Mouse (Mus musculus): Measurements from ENCODE around the gene Stxbp1. TPM values are rescaled to one million over a fixed set of nuclear protein-coding genes. Genes with fewer than 3 reads are reported as not detected.

The Stxbp1 gene
- polyA plus RNA-seq, 1 experiment from 2014 or later, result 315 TPM

DNA sequence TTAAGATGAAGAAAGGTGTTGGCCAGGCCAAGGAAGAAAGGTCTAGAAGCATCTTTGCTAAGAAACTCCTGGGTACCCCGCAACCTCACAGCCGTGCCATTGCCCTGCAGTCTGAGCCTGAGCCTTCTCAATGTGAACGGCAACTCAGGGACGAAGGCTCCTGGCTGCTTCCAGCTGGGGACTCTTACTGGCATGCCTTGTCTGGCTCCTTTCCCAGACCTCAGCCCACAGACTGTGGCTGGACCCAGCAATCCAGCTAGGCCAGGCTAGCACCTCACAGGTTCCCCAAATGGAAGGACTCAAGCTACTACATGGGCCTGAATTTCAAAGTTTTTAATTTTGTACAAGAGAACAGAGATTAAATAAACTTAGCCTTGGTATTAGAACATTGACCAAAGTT, 85.2 kb downstream of the Stxbp1 start:
- ATAC-seq (ENCODE audit: low FRiP score), result no peak
- WGBS, result 85% methylated on average over 4 of the region's 4 CpGs
- Histone ChIP-seq H3K27me3 (replicated peaks) (no peaks in the 10 kb centered on the region), H3K4me2 (no peak overlapping the region), H3K4me3 (replicated peaks) (no peak overlapping the region), H3K9ac (replicated peaks) (no peak overlapping the region), H3K4me1 (peaks cover 15% of the 10 kb centered on the region), H3K36me3 (peaks cover 33% of the 10 kb centered on the region), H3K27ac (replicated peaks) (no peak overlapping the region), H3K9me3 (replicated peaks) (no peaks in the 10 kb centered on the region)

DNA sequence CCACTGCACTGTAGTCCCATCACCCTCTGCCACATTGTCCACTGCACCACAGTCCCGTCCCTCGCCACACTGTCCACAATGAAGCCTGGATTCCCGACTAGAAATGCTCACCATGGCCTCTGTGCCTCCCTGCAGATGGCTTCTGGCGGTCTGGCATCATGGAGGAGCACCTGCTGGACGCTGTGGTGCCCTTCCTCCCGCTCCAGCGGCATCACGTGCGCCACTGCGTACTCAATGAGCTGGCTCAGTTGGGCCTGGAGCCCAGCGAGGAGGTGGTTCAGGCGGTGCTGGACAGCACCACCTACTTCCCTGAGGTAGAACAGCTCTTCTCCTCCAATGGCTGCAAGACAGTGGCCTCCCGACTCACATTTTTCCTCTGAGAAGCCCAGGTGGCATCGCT, 85.7 kb downstream of the Stxbp1 start:
- no peak for ATAC-seq (ENCODE audit: low FRiP score)
- Histone ChIP-seq H3K27me3 (replicated peaks) (no peaks in the 10 kb centered on the region), H3K4me3 (replicated peaks) (no peak overlapping the region), H3K9me3 (replicated peaks) (no peaks in the 10 kb centered on the region), H3K4me2 (no peak overlapping the region), H3K4me1 (peaks cover 19% of the 10 kb centered on the region), H3K27ac (replicated peaks) (no peak overlapping the region), H3K36me3 (peaks cover 33% of the 10 kb centered on the region), H3K9ac (replicated peaks) (no peak overlapping the region)
- WGBS, result 91% methylated on average over 14 of the region's 14 CpGs

DNA sequence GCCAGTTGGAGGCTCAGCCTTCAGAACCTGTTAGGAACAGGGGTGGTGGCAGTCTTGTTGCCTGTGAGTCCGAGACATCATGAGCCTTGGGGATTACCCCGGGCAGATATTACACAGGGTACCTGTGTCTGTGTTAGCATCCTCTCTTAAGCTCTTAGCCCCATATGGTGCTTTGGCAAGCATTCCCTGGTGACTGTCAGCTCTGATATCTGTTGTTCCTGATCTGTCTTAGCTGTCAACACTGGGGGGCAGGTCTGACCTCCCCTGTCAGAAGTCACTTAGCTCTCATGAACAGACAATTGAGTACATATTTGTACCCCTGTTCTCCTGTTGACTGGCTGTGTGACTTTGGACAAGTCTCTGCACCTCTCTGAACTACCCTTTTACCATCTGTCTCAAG, 88.0 kb downstream of the Stxbp1 start:
- Histone ChIP-seq H3K27me3 (replicated peaks) (no peaks in the 10 kb centered on the region), H3K9ac (replicated peaks) (no peak overlapping the region), H3K4me2 (no peak overlapping the region), H3K4me1 (peaks cover 19% of the 10 kb centered on the region), H3K36me3 (peaks cover 43% of the 10 kb centered on the region), H3K4me3 (replicated peaks) (no peak overlapping the region), H3K9me3 (replicated peaks) (no peaks in the 10 kb centered on the region), H3K27ac (replicated peaks) (no peak overlapping the region)
- no peak for ATAC-seq (ENCODE audit: low FRiP score)
- WGBS, result 92% methylated on average over 2 of the region's 2 CpGs

DNA sequence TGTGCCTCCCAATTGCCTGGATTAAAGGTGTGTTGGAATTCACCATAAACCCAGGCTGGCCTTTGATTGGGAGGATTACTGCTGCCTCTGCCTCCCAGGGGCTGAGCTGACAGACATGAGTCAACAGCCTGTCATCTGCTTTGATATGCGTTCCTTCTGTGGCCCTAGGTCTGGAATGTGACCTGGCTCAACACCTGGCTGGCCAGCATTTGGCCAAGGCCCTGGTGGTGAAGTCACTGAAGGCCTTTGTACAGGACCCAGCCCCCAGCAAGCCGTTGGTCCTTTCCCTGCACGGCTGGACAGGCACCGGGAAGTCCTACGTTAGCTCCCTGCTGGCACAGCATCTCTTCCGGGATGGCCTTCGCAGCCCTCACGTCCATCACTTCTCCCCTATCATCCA, 88.5 kb downstream of the Stxbp1 start:
- 82% methylated on average over 8 of the region's 8 CpGs for WGBS
- peak overlapping the region; percentile 58; the same call in 1 of the 2 replicates for H3K4me2 ChIP-seq
- 0 out of 2 replicates have a peak overlapping the region, but pooled peaks have one; percentile 74 for H3K4me3 ChIP-seq (replicated peaks)
- peaks cover 19% of the 10 kb centered on the region for H3K4me1 ChIP-seq
- ATAC-seq (ENCODE audit: low FRiP score), result no peak
- no peaks in the 10 kb centered on the region for H3K9me3 ChIP-seq (replicated peaks)
- no peak overlapping the region; the same call in 1 of the 2 replicates for H3K27ac ChIP-seq (replicated peaks)
- H3K9ac ChIP-seq (replicated peaks), result no peak overlapping the region
- peaks cover 45% of the 10 kb centered on the region for H3K36me3 ChIP-seq
- no peaks in the 10 kb centered on the region for H3K27me3 ChIP-seq (replicated peaks)

DNA sequence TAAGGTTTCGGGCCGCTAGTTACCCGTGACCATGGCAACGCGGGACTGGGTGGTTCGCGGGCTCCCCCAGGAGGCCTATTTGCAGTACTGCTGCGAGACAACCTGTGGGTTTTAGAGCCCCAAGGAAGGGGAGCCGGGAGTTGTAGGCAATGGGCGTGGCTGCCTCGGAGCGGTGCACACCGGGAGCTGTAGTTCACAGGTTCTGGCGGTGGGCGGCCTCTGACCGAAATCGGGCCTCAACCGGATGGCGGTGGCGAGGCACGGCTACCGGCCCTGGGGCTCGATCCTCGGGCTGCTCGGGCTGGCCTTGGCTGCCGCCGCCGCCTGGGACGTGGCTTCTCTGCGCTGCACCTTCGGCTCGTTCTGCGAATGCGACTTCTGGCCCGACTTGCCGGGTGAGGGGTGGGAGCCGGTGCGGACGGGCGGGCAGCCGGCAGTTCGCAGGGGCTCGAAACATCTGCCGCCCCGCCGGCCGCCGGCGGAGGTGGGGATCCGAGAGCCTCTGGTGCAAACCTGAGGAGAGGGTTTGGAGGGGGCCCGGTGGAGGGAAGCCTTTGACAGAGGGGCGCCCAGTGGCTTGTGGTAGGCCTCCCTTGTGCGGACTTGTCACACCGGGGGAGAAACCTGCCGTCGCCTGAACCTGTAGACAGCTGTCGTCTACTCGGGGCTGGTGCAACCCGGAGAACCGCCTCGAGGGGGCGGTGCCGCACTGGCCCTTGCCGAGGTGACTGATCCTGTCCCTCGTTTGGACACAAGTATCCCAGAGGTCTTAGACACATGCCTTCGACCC, 89.8 kb downstream of the Stxbp1 start, which contains the start of gene Tor2a:
Gene Tor2a (plus strand): TSS at position 179 of the 790 bp plus-strand sequence.
- Histone ChIP-seq H3K4me1 (peaks cover 19% of the 10 kb centered on the region), H3K9me3 (replicated peaks) (no peaks in the 10 kb centered on the region), H3K4me2 (peak within 1 kb of the TSS; percentile 58), H3K9ac (replicated peaks) (peak within 1 kb of the TSS; percentile 90), H3K27ac (replicated peaks) (peak within 1 kb of the TSS; percentile 95), H3K36me3 (peaks cover 46% of the 10 kb centered on the region), H3K4me3 (replicated peaks) (peak within 1 kb of the TSS; percentile 74), H3K27me3 (replicated peaks) (no peaks in the 10 kb centered on the region)
- ATAC-seq (ENCODE audit: low FRiP score), result peak; percentile 96
- under 1% methylated on average over 66 of the region's 66 CpGs for WGBS

DNA sequence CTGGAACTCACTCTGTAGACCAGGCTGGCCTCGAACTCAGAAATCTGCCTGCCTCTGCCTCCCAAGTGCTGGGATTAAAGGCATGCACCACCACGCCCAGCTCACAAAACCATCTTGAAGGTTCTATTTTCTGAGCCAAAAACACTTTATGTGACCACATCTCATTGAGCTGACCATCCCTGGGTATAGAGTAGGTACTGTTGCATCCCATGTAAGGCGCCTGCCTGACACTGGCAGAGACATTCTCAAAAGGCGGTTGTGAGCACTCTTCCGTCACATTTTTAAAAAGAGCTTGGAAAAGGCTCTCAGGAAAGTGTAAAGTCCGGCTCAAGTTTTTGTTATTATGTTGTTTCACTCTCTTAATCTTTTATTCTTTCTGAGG, 90.4 kb downstream of the Stxbp1 start:
- H3K4me1 ChIP-seq, result peaks cover 22% of the 10 kb centered on the region
- H3K9me3 ChIP-seq (replicated peaks), result no peaks in the 10 kb centered on the region
- peak overlapping the region; percentile 58 for H3K4me2 ChIP-seq
- no peak overlapping the region for H3K9ac ChIP-seq (replicated peaks)
- peaks cover 43% of the 10 kb centered on the region for H3K36me3 ChIP-seq
- ATAC-seq (ENCODE audit: low FRiP score), result peak; percentile 49; the same call in 1 of the 2 replicates
- 36% methylated on average over 6 of the region's 6 CpGs for WGBS
- H3K27ac ChIP-seq (replicated peaks), result 0 out of 2 replicates have a peak overlapping the region, but pooled peaks have one; percentile 20
- H3K27me3 ChIP-seq (replicated peaks), result no peaks in the 10 kb centered on the region
- peak overlapping the region; percentile 74 for H3K4me3 ChIP-seq (replicated peaks)

DNA sequence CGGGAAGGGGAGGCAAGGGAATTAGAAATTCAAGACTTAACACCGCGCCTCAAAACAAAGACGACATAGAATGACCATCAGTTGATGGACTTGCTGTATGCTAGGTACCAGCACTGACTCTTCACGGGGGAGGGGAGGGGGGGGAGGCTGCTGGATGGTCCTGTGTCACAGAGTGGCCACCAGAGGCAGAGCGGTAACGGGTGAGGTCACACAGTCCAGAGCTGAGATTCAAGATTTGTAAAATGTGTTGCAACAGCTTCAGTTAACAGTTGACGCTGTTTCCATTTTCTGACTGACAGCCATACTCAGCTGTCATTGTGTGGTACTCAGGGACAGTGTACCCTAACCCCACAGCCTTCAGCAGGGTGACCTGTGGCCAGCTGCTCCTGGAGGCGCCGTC, 94.9 kb downstream of the Stxbp1 start:
- peak overlapping the region; percentile 52; the same call in 1 of the 2 replicates for H3K4me2 ChIP-seq
- H3K9me3 ChIP-seq (replicated peaks), result no peaks in the 10 kb centered on the region
- H3K27ac ChIP-seq (replicated peaks), result no peak overlapping the region
- no peaks in the 10 kb centered on the region for H3K27me3 ChIP-seq (replicated peaks)
- no peak overlapping the region for H3K4me3 ChIP-seq (replicated peaks)
- H3K9ac ChIP-seq (replicated peaks), result no peak overlapping the region
- peaks cover 22% of the 10 kb centered on the region for H3K4me1 ChIP-seq
- WGBS, result 64% methylated on average over 10 of the region's 10 CpGs
- peaks cover 68% of the 10 kb centered on the region for H3K36me3 ChIP-seq
- ATAC-seq (ENCODE audit: low FRiP score), result no peak

DNA sequence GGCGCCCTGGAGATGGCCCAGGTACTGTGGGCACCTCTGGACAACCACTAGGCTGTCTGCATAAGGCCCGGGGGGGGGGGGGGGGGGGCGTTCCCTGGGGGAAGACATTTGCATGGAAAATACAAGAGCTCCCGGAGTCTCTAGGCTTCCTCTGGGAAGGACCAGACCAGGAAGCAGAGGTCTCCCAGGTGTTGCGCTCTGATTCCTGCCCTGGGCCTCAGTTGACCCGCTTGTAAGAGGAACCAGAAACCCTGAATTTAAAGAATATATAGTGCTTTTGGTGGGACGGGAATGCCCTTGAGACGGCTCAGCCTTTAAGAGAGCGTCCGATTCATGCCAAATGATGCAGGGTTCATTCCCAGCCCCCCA, 95.4 kb downstream of the Stxbp1 start:
- peak overlapping the region; percentile 22 for H3K4me3 ChIP-seq (replicated peaks)
- peaks cover 20% of the 10 kb centered on the region for H3K4me1 ChIP-seq
- ATAC-seq (ENCODE audit: low FRiP score), result no peak
- no peaks in the 10 kb centered on the region for H3K9me3 ChIP-seq (replicated peaks)
- no peak overlapping the region for H3K9ac ChIP-seq (replicated peaks)
- H3K36me3 ChIP-seq, result peaks cover 73% of the 10 kb centered on the region
- H3K27ac ChIP-seq (replicated peaks), result peak overlapping the region; percentile 48; the same call in 1 of the 2 replicates
- H3K27me3 ChIP-seq (replicated peaks), result no peaks in the 10 kb centered on the region
- WGBS, result 13% methylated on average over 10 of the region's 10 CpGs
- H3K4me2 ChIP-seq, result peak overlapping the region; percentile 52

DNA sequence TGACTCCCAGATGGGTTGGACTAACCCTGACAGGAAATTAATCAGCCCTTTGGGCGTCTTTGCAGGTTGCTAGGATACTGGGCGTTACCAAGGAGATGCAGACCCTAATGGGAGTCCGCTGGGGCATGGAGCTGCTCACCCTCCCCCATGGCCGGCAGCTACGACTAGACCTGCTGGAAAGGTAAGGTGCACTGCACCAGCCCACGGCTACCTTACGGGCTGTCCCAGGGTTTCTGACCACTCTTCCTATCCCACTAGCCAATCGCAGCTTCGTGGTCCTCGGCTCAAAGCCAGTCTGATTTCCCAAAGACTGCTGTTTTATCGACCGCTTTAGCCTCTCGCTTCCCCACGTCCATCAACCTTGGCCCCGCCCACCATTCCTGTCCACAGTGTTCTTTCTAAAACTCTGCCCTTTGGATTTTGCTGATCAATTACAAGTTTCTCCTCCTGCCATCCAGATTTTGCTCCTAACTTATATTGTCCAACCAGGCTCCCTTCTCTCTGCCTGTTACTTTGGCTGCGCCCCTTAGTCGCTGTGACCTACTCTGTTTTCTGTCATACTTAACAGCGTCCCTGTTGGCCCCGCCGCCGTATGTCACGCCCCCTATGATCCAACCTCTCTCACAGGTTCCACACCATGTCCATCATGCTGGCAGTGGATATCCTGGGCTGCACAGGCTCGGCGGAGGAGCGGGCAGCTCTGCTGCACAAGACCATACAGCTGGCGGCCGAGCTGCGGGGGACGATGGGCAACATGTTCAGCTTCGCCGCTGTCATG, 96.0 kb downstream of the Stxbp1 start:
- H3K4me3 ChIP-seq (replicated peaks), result peak overlapping the region; percentile 22
- H3K9me3 ChIP-seq (replicated peaks), result no peaks in the 10 kb centered on the region
- H3K27ac ChIP-seq (replicated peaks), result peak overlapping the region; percentile 48
- H3K27me3 ChIP-seq (replicated peaks), result no peaks in the 10 kb centered on the region
- H3K4me2 ChIP-seq, result peak overlapping the region; percentile 52
- peak; percentile 61 for ATAC-seq (ENCODE audit: low FRiP score)
- 9% methylated on average over 31 of the region's 31 CpGs for WGBS
- no peak overlapping the region; the same call in 1 of the 2 replicates for H3K9ac ChIP-seq (replicated peaks)
- peaks cover 79% of the 10 kb centered on the region for H3K36me3 ChIP-seq
- peaks cover 19% of the 10 kb centered on the region for H3K4me1 ChIP-seq

DNA sequence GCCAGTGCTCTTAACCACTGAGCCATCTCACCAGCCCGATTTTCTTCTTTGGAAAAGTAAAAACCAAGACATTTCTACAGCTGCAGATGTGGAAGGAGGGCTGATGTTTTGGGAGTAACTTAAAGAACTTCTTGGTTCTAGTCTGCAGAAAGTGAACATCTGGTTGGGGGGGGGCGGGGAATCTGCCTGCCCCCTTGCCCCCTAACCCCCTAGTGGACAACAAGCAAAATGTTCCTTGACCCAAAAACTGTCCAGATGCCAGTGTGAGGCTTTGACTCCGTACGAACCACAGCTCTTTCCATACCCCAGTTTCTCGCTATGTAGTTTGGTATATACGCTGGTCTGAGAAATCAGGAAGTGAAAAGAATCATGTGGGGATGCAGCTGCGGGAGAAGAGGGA, 96.8 kb downstream of the Stxbp1 start:
- Histone ChIP-seq H3K9ac (replicated peaks) (no peak overlapping the region; the same call in 1 of the 2 replicates), H3K4me3 (replicated peaks) (no peak overlapping the region), H3K36me3 (peaks cover 88% of the 10 kb centered on the region), H3K4me2 (no peak overlapping the region), H3K27me3 (replicated peaks) (no peaks in the 10 kb centered on the region), H3K27ac (replicated peaks) (no peak overlapping the region), H3K4me1 (peaks cover 19% of the 10 kb centered on the region), H3K9me3 (replicated peaks) (no peaks in the 10 kb centered on the region)
- 72% methylated on average over 7 of the region's 7 CpGs for WGBS
- ATAC-seq (ENCODE audit: low FRiP score), result no peak

DNA sequence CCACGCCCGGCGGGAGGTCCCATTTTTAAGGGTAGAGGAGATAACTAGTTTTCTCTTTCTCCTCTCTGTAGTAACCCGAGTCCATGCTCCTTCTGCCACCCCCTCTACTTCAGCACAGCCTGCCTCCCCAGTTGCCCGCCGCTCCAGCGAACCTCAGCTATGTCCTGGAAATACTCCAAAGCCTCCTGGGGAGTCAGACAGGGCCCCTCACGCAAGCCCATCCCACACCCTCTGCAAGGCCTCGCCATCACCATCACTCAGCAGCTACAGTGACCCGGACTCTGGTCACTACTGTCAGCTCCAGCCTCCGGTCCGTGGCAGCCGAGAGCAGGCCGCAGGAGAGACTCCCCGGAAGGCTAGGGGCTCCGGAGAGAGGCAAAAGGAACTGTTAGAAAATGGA, 98.0 kb downstream of the Stxbp1 start:
- Histone ChIP-seq H3K4me1 (peaks cover 25% of the 10 kb centered on the region), H3K9ac (replicated peaks) (no peak overlapping the region), H3K9me3 (replicated peaks) (no peaks in the 10 kb centered on the region), H3K27me3 (replicated peaks) (no peaks in the 10 kb centered on the region), H3K4me3 (replicated peaks) (no peak overlapping the region), H3K4me2 (no peak overlapping the region), H3K27ac (replicated peaks) (no peak overlapping the region), H3K36me3 (peaks cover 83% of the 10 kb centered on the region)
- 87% methylated on average over 16 of the region's 16 CpGs for WGBS
- no peak for ATAC-seq (ENCODE audit: low FRiP score)

Measured in neural tube, embryonic 15.5 days (tissue).